Mouse (Mus musculus): ENCODE results near the gene Ccdc63. TPM values are rescaled to one million over a fixed set of nuclear protein-coding genes. Genes with fewer than 3 reads are reported as not detected.

The Ccdc63 gene
- polyA plus RNA-seq, 1 experiment: not detected

GRCm38 (mm10) chr5:122070963-122071800 lies 69.4 kb downstream of the Ccdc63 start:
- no peaks in the 10 kb centered on the region for H3K36me3 ChIP-seq (ENCODE audit: control insufficient read depth)
- no peaks in the 10 kb centered on the region for H3K27me3 ChIP-seq (ENCODE audit: control insufficient read depth)
- no peak overlapping the region for H3K4me3 ChIP-seq (replicated peaks)
- H3K4me1 ChIP-seq (ENCODE audit: control insufficient read depth): no peaks in the 10 kb centered on the region
- no peak for TF ChIP-seq GATA1 (IDR thresholded peaks at IDR 0.05; ENCODE audit: low read length)
- no peak for TF ChIP-seq TAL1 (IDR thresholded peaks at IDR 0.05; ENCODE audit: low read length)
- H3K9me3 ChIP-seq (ENCODE audit: control insufficient read depth, low read length): no peaks in the 10 kb centered on the region

- Histone ChIP-seq H3K4me3 (replicated peaks) (no peak overlapping the region), H3K36me3 (ENCODE audit: control insufficient read depth) (no peaks in the 10 kb centered on the region), H3K4me1 (ENCODE audit: control insufficient read depth) (no peaks in the 10 kb centered on the region), H3K9me3 (ENCODE audit: control insufficient read depth, low read length) (no peaks in the 10 kb centered on the region), H3K27me3 (ENCODE audit: control insufficient read depth) (no peaks in the 10 kb centered on the region)
- TF ChIP-seq TAL1 (IDR thresholded peaks at IDR 0.05; ENCODE audit: low read length): no peak
- no peak for TF ChIP-seq GATA1 (IDR thresholded peaks at IDR 0.05; ENCODE audit: low read length)
Measured at GRCm38 (mm10) chr5:122068563-122068962, 72.1 kb downstream of the Ccdc63 start.

- Histone ChIP-seq H3K27me3 (ENCODE audit: control insufficient read depth) (no peaks in the 10 kb centered on the region), H3K9me3 (ENCODE audit: control insufficient read depth, low read length) (no peaks in the 10 kb centered on the region), H3K4me1 (ENCODE audit: control insufficient read depth) (no peaks in the 10 kb centered on the region), H3K4me3 (replicated peaks) (no peak overlapping the region), H3K36me3 (ENCODE audit: control insufficient read depth) (no peaks in the 10 kb centered on the region)
- TF ChIP-seq GATA1 (IDR thresholded peaks at IDR 0.05; ENCODE audit: low read length) (no peak), TAL1 (IDR thresholded peaks at IDR 0.05; ENCODE audit: low read length) (no peak)
Measured at GRCm38 (mm10) chr5:122063204-122063933, 77.3 kb downstream of the Ccdc63 start.

GRCm38 (mm10) chr5:122062479-122062878 lies 78.1 kb downstream of the Ccdc63 start:
- TF ChIP-seq TAL1 (IDR thresholded peaks at IDR 0.05; ENCODE audit: low read length) (no peak), GATA1 (IDR thresholded peaks at IDR 0.05; ENCODE audit: low read length) (no peak)

GRCm38 (mm10) chr5:122060767-122061333 lies 79.8 kb downstream of the Ccdc63 start:
- Histone ChIP-seq H3K4me1 (ENCODE audit: control insufficient read depth) (no peaks in the 10 kb centered on the region), H3K4me3 (replicated peaks) (no peak overlapping the region), H3K27me3 (ENCODE audit: control insufficient read depth) (no peaks in the 10 kb centered on the region), H3K9me3 (ENCODE audit: control insufficient read depth, low read length) (peaks cover 6% of the 10 kb centered on the region), H3K36me3 (ENCODE audit: control insufficient read depth) (no peaks in the 10 kb centered on the region)
- TF ChIP-seq TAL1 (IDR thresholded peaks at IDR 0.05; ENCODE audit: low read length): no peak
- no peak for TF ChIP-seq GATA1 (IDR thresholded peaks at IDR 0.05; ENCODE audit: low read length)

More at GRCm38 (mm10) chr5:122062479-122062878, 78.1 kb downstream of the Ccdc63 start:
- Histone ChIP-seq H3K4me3 (replicated peaks) (no peak overlapping the region), H3K9me3 (ENCODE audit: control insufficient read depth, low read length) (peaks cover 2% of the 10 kb centered on the region), H3K4me1 (ENCODE audit: control insufficient read depth) (no peaks in the 10 kb centered on the region), H3K36me3 (ENCODE audit: control insufficient read depth) (no peaks in the 10 kb centered on the region), H3K27me3 (ENCODE audit: control insufficient read depth) (no peaks in the 10 kb centered on the region)

- Histone ChIP-seq H3K4me3 (replicated peaks) (no peak overlapping the region), H3K4me1 (ENCODE audit: control insufficient read depth) (no peaks in the 10 kb centered on the region), H3K9me3 (ENCODE audit: control insufficient read depth, low read length) (peaks cover 6% of the 10 kb centered on the region), H3K27me3 (ENCODE audit: control insufficient read depth) (no peaks in the 10 kb centered on the region), H3K36me3 (ENCODE audit: control insufficient read depth) (no peaks in the 10 kb centered on the region)
- TF ChIP-seq TAL1 (IDR thresholded peaks at IDR 0.05; ENCODE audit: low read length): no peak
- no peak for TF ChIP-seq GATA1 (IDR thresholded peaks at IDR 0.05; ENCODE audit: low read length)
Measured at GRCm38 (mm10) chr5:122059060-122060017, 81.3 kb downstream of the Ccdc63 start.

Other genes with a start within 250 kb of the Ccdc63 start
- 0.05 TPM in 1 of 2 replicates, not detected in the other for gene Cux2, start 90.7 kb downstream of the Ccdc63 start, polyA plus RNA-seq (2012)
- not detected in 2 replicates for gene Myl2, start 39.9 kb downstream of the Ccdc63 start, polyA plus RNA-seq (2012)
- 12.7 and 13.8 TPM in 2 replicates for gene Ppp1cc, start 17.5 kb upstream of the Ccdc63 start, polyA plus RNA-seq (2012)
- gene Hvcn1, start 66.0 kb upstream of the Ccdc63 start, polyA plus RNA-seq (2012): 0.06 TPM in 1 of 2 replicates, not detected in the other
- gene Tctn1, start 123.6 kb upstream of the Ccdc63 start, polyA plus RNA-seq (2012): 0.14 and 0.23 TPM in 2 replicates
- 0.08 and 0.12 TPM in 2 replicates for gene Pptc7, start 143.5 kb upstream of the Ccdc63 start, polyA plus RNA-seq (2012)
- gene Rad9b, start 213.4 kb upstream of the Ccdc63 start, polyA plus RNA-seq (2012): 0.04 TPM in 1 of 2 replicates, not detected in the other
- 0.94 and 1.1 TPM in 2 replicates for gene Vps29, start 213.5 kb upstream of the Ccdc63 start, polyA plus RNA-seq (2012)
- 3.3 and 5.1 TPM in 2 replicates for gene Gpn3, start 231.1 kb upstream of the Ccdc63 start, polyA plus RNA-seq (2012)
- gene Fam216a, start 231.5 kb upstream of the Ccdc63 start, polyA plus RNA-seq (2012): 3.0 and 3.2 TPM in 2 replicates